Mouse (Mus musculus): ENCODE results near the gene Ncbp1.

The Ncbp1 gene

GRCm38 (mm10) chr4:46138287-46139222 is at the start of gene Ncbp1, which contains the start of gene Tstd2:
Ncbp1 (plus strand) TSS chr4:46138613.
Tstd2 (minus strand) TSS chr4:46138694.
- peak; percentile 97 for DNase-seq (ENCODE audit: low read depth, low spot score)

GRCm38 (mm10) chr4:46089524-46090125 is 48.8 kb upstream of the Ncbp1 start:
- no peak for DNase-seq (ENCODE audit: low read depth, low spot score)

GRCm38 (mm10) chr4:46092429-46093076 is 45.9 kb upstream of the Ncbp1 start:
- DNase-seq (ENCODE audit: low read depth, low spot score) = no peak

- no peak for DNase-seq (ENCODE audit: low read depth, low spot score)
Measured at GRCm38 (mm10) chr4:46094916-46095825, 43.2 kb upstream of the Ncbp1 start.

- no peak for DNase-seq (ENCODE audit: low read depth, low spot score)
Measured at GRCm38 (mm10) chr4:46095826-46096159, 42.6 kb upstream of the Ncbp1 start.

GRCm38 (mm10) chr4:46096546-46096945 is 41.9 kb upstream of the Ncbp1 start:
- DNase-seq (ENCODE audit: low read depth, low spot score) = no peak

- no peak for DNase-seq (ENCODE audit: low read depth, low spot score)
Measured at GRCm38 (mm10) chr4:46097591-46097990, 40.8 kb upstream of the Ncbp1 start.

GRCm38 (mm10) chr4:46099132-46099531 is 39.3 kb upstream of the Ncbp1 start:
- DNase-seq (ENCODE audit: low read depth, low spot score) = no peak

- no peak for DNase-seq (ENCODE audit: low read depth, low spot score)
Measured at GRCm38 (mm10) chr4:46100539-46100938, 37.9 kb upstream of the Ncbp1 start.

- DNase-seq (ENCODE audit: low read depth, low spot score) = no peak
Measured at GRCm38 (mm10) chr4:46101211-46101711, 37.2 kb upstream of the Ncbp1 start.

GRCm38 (mm10) chr4:46102078-46102769 is 36.2 kb upstream of the Ncbp1 start:
- DNase-seq (ENCODE audit: low read depth, low spot score) = no peak

GRCm38 (mm10) chr4:46110084-46110483 is 28.3 kb upstream of the Ncbp1 start:
- DNase-seq (ENCODE audit: low read depth, low spot score) = no peak

GRCm38 (mm10) chr4:46111361-46111760 is 27.1 kb upstream of the Ncbp1 start:
- no peak for DNase-seq (ENCODE audit: low read depth, low spot score)

- DNase-seq (ENCODE audit: low read depth, low spot score) = no peak
Measured at GRCm38 (mm10) chr4:46115308-46115707, 23.1 kb upstream of the Ncbp1 start.

- peak; percentile 74 for DNase-seq (ENCODE audit: low read depth, low spot score)
Measured at GRCm38 (mm10) chr4:46116544-46117175, 21.8 kb upstream of the Ncbp1 start.

GRCm38 (mm10) chr4:46117536-46117935 is 20.9 kb upstream of the Ncbp1 start:
- DNase-seq (ENCODE audit: low read depth, low spot score) = no peak

- no peak for DNase-seq (ENCODE audit: low read depth, low spot score)
Measured at GRCm38 (mm10) chr4:46119514-46120094, 18.8 kb upstream of the Ncbp1 start.

- DNase-seq (ENCODE audit: low read depth, low spot score) = no peak
Measured at GRCm38 (mm10) chr4:46120767-46121166, 17.6 kb upstream of the Ncbp1 start.

- no peak for DNase-seq (ENCODE audit: low read depth, low spot score)
Measured at GRCm38 (mm10) chr4:46123358-46123757, 15.1 kb upstream of the Ncbp1 start.

- DNase-seq (ENCODE audit: low read depth, low spot score) = peak; percentile 77
Measured at GRCm38 (mm10) chr4:46126541-46126940, 11.9 kb upstream of the Ncbp1 start.

Measured in ZHBTc4 (cell line).